Mouse (Mus musculus) stomach, embryonic 14.5 days (tissue): ENCODE results near the gene Traf3ip3. TPM values are rescaled to one million over a fixed set of nuclear protein-coding genes. Genes with fewer than 3 reads are reported as not detected.

Experiments used
- polyA plus RNA-seq: library from polyadenylated mRNA; unstranded; fragments of >200 nt; fragmentation: Nextera tagmentation; extraction: Ambion mirVana; gene quantifications from 2 replicates; pipeline ENCODE4 v1.2.1, GENCODE M21; 2014

Gene Traf3ip3
- polyA plus RNA-seq, 1 experiment from 2014 or later = 1.4 TPM

Other genes starting within 250 kb of the Traf3ip3 start
- gene Syt14, start 165.9 kb downstream of the Traf3ip3 start, polyA plus RNA-seq = 3.6 and 5.2 TPM in 2 replicates
- gene Diexf, start 71.4 kb downstream of the Traf3ip3 start, polyA plus RNA-seq = 10.6 and 10.9 TPM in 2 replicates
- gene Irf6, start 48.6 kb downstream of the Traf3ip3 start, polyA plus RNA-seq = 56.6 and 61.0 TPM in 2 replicates
- 16.6 and 18.5 TPM in 2 replicates for gene A130010J15Rik, start 33.7 kb downstream of the Traf3ip3 start, polyA plus RNA-seq
- 9.7 and 13.7 TPM in 2 replicates for gene Lamb3, start 6.0 kb upstream of the Traf3ip3 start, polyA plus RNA-seq
- 0.62 and 1.2 TPM in 2 replicates for gene Hsd11b1, start 62.4 kb upstream of the Traf3ip3 start, polyA plus RNA-seq
- gene G0s2, start 71.5 kb upstream of the Traf3ip3 start, polyA plus RNA-seq = 26.4 and 26.5 TPM in 2 replicates
- 7.6 and 10.5 TPM in 2 replicates for gene Camk1g, start 168.6 kb upstream of the Traf3ip3 start, polyA plus RNA-seq